Mouse (Mus musculus) natural killer cell, adult 2 months (primary cell): ENCODE measurements around the gene Olfr54.
"Not testable (repeated sequence)": the region's sequence is repeated elsewhere in the genome, so short reads cannot be mapped to it uniquely, and the experiment has no call there.

Source experiments
- DNase-seq, 2 experiments: peaks; one replicate each; pipeline ENCODE4 v3.0.0; 2022; ENCODE audit warnings: low spot score in 2 of 2

Gene Olfr54

GRCm38 (mm10) chr11:51013936-51014335, at the start of gene Olfr54:
Olfr54 (plus strand) TSS chr11:51014236.
- no peak for DNase-seq

DNA sequence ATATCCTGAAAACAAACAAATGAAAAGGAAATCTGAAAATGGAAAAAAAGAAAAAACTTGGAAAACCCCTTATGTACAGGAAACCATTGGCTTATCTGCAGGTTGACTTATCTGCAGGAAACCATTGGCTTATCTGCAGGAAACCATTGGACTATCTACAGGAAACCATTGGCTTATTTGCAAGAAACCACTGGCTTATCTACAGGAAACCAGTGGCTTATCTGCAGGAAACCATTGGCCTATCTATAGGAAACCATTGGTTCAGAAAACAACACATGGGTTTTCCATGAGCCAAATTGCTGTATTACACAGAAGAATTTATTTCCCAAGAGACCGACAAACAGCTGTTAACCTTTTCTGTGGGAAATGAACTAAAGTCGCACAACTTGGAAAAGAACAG, 49.1 kb upstream of the Olfr54 start:
- DNase-seq: no peak

- no peak for DNase-seq
Observed at GRCm38 (mm10) chr11:50966230-50966629, 47.8 kb upstream of the Olfr54 start, which contains the start of gene Olfr1378. Olfr1378 (plus strand) TSS chr11:50966530.

DNA sequence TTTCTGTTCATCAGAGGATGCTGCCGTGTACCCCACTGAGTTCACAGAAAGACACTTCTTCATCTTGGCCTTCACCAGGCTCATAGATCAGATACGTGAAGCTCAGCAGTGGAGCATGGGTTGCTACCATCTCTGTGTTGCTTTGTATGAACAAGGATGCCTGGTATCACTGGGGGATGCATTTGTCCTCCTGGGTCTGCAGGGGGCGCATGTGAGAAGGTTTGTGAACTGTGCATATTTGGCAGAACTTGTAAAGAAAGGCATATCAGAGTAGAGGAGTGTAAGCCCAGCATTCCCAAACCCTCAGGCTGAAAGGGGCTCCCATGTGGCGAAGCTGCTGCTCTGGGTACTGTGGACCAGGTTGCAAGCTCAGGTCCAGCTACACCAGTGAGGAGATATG, 36.8 kb upstream of the Olfr54 start:
- no peak for DNase-seq

- no peak for DNase-seq
Observed at GRCm38 (mm10) chr11:50981667-50982066, 32.4 kb upstream of the Olfr54 start, which contains the start of gene Olfr1377. Olfr1377 (plus strand) TSS chr11:50981967.

DNA sequence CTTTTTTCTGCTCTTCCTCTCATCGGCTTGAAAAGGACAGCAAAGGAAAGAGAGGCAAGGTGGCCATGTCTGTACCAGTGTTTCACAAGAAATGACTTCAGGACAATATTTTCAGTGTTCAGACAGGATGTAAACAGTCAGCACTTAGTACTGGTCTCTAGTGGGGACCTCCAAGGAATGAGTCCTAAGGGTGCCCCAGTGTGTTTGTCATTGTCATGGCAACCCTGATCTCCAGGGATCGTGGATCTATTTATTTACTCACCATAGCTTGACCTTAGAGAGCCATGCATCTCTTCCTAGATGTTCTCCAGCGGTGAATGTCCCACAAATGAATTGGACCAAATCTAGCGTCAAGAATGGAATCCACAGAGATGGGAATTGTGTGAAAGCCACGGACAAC, 10.7 kb upstream of the Olfr54 start, which contains the start of gene Olfr51:
Olfr51 (plus strand) TSS at position 301 of the 400 bp plus-strand sequence.
- no peak for DNase-seq

- no peak for DNase-seq
Observed at GRCm38 (mm10) chr11:51011821-51012220, 2.2 kb upstream of the Olfr54 start.

DNA sequence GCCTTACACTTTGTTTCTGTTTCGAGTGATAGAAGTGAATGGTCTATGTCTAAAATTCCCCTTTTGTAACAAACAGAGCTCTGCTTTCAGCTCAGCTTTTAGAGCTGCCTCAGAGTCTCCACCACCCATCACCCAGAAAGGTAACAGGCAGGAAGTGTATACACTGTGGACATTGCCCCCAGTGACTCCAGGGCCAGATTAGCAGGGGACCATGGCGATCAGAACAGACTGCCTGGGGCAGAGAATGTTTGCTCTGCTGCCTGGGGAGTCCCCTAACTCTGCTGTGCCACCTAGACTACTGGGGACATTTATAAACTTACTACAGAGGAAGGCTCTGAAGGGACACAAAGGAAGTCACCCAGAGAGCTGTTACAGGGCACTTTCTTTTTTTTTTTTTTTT, 2.3 kb downstream of the Olfr54 start:
- DNase-seq: no peak

- DNase-seq: not testable (repeated sequence)
Observed at GRCm38 (mm10) chr11:51026811-51027210, 12.8 kb downstream of the Olfr54 start.

GRCm38 (mm10) chr11:51029381-51029780, 15.3 kb downstream of the Olfr54 start:
- DNase-seq: not testable (repeated sequence)

DNA sequence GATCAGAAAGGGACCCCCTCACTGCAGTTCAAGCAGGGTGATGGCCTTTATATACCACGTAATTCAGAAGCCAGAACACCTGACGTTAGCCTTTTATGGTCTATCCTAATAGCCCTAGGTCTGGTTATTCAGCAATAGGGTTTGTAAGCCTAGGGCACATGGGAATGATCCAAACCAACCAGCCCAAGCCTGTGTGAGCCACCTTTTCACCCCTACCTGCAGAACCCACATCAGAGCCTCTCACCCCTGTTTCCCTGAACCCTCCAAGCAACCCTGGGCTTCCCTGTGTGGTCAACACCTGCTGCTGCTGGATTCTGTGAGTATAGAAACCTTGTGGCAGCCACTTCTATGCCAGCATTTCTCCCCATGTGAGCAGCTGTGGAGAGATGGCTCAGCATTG, 16.2 kb downstream of the Olfr54 start:
- DNase-seq: no peak

DNA sequence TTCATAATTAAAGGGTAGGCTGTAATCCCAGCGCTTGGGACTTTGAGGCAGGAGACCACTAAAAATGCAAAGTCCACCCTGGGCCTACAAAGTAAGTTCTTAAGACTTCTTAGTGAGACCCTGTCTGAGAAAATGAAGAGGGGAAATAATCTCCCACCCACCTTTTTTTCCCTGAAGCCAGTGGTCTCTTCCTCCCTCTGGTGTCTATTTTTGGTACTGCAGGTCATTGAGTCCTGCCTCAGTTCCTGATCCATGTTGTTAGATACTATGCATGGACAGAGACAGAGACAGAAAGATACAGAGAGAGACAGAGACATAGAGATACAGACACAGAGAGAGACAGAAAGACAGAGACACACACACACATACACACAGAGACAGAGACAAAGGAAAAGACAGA, 18.8 kb downstream of the Olfr54 start:
- DNase-seq: peak in 1 of 2 experiments; percentile 3

- DNase-seq: not testable (repeated sequence)
Observed at GRCm38 (mm10) chr11:51034141-51034540, 20.1 kb downstream of the Olfr54 start.

- DNase-seq: no peak
Observed at GRCm38 (mm10) chr11:51035951-51036350, 21.9 kb downstream of the Olfr54 start.

- not testable (repeated sequence) for DNase-seq
Observed at GRCm38 (mm10) chr11:51044776-51045175, 30.7 kb downstream of the Olfr54 start.

DNA sequence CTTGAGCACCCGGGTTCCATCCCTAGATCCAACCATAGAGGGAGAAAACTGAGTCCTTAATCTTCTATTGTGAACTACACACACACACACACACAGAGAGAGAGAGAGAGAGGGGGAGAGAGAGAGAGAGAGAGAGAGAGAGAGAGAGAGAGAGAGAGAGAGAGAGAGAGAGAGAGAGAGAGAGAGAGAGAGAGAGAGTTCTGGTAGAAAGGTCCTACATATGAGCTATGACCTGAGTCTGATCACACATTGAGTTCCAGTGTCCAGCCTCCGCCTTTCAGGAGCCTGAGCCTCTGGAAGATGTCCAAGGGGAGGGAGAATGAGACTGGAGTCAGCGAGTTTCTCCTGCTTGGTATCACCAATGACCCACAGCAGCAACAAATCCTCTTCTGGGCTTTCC, 33.8 kb downstream of the Olfr54 start, which contains the start of gene Olfr1375:
Olfr1375 (plus strand) TSS at position 301 of the 400 bp plus-strand sequence.
- DNase-seq: not testable (repeated sequence)

- no peak for DNase-seq
Observed at GRCm38 (mm10) chr11:51051678-51052077, 37.6 kb downstream of the Olfr54 start.

- no peak for DNase-seq
Observed at GRCm38 (mm10) chr11:51053230-51053629, 39.2 kb downstream of the Olfr54 start.

GRCm38 (mm10) chr11:51059151-51059571, 45.1 kb downstream of the Olfr54 start, which contains the start of gene Zfp354a:
Zfp354a (plus strand) TSS chr11:51059257.
- no peak for DNase-seq

GRCm38 (mm10) chr11:51059640-51060039, 45.6 kb downstream of the Olfr54 start:
- DNase-seq: no peak

- DNase-seq: no peak
Observed at GRCm38 (mm10) chr11:51060981-51061380, 46.9 kb downstream of the Olfr54 start.

GRCm38 (mm10) chr11:51063276-51063675, 49.2 kb downstream of the Olfr54 start:
- DNase-seq: no peak

GRCm38 (mm10) chr11:51063841-51064240, 49.8 kb downstream of the Olfr54 start:
- no peak for DNase-seq
